ENCODE assay signal across 8 mouse cellular contexts in genomic region chr11:100959826-100960225, GRCm38 (mm10). TPM values are rescaled to one million over a fixed set of nuclear protein-coding genes. Genes with fewer than 3 reads are reported as not detected.
A peak's percentile ranks its signal among the peaks of the same experiment; 100 is the strongest.
DNase-seq lines count a peak whose midpoint lies in the region; ATAC-seq and TF ChIP-seq lines count a peak whose summit lies in the region.
"Had no signal": no experiment of that assay in that cellular context is flagged by ENCODE, and none has a peak within 500 bp of the region (broad histone marks: within the 10 kb centered on the region; RNA-seq: fewer than 3 reads in every experiment).

No protein-coding gene starts in this region.

- H3K4me3 ChIP-seq in hindbrain, embryonic 15.5 days, result no peak overlapping the region
- no peak overlapping the region for H3K4me3 ChIP-seq in hindbrain, embryonic 12.5 days
- no peak overlapping the region for H3K4me3 ChIP-seq in CH12.LX (replicated peaks in 1 of 3; ENCODE audit: low read depth in 2 of 3, low read length in 2 of 3, poor library complexity in 1 of 3)
- no peak overlapping the region for H3K4me3 ChIP-seq in cortical plate, adult 2 months (ENCODE audit: insufficient read depth, low read length)
- H3K4me3 ChIP-seq in liver, embryonic 14.5 days (ENCODE audit: insufficient read depth in 1 of 2, low read depth in 2 of 2, low read length in 2 of 2), result no peak overlapping the region

- H3K27ac ChIP-seq in hindbrain, embryonic 15.5 days (replicated peaks), result 0 out of 2 replicates have a peak overlapping the region, but pooled peaks have one; percentile 1
- no peak overlapping the region for H3K27ac ChIP-seq in hindbrain, embryonic 12.5 days
- no peak overlapping the region for H3K27ac ChIP-seq in CH12.LX (ENCODE audit: insufficient read depth, low read depth)
- H3K27ac ChIP-seq in cortical plate, adult 2 months (ENCODE audit: insufficient read depth, low read length), result 0 out of 2 replicates have a peak overlapping the region, but pooled peaks have one; percentile 42
- H3K27ac ChIP-seq in liver, embryonic 14.5 days, result no peak overlapping the region

- in situ Hi-C loops in CH12.LX (cut with MboI; ENCODE audit: low pct_ligation_motif_present, low pct_unique_long_range_greater_than_20kb, low sequenced_read_pairs), result loop anchor here (5.0 to 10.0 kb wide), 2 partner anchors 68 to 195 kb away; partner anchors contain the start of gene Hcrt

- peaks cover 27% of the 10 kb centered on the region for H3K4me1 ChIP-seq in hindbrain, embryonic 15.5 days (replicated peaks)
- peaks cover 10% of the 10 kb centered on the region for H3K4me1 ChIP-seq in hindbrain, embryonic 12.5 days
- peaks cover 7 to 27% of the 10 kb centered on the region in 2 experiments for H3K4me1 ChIP-seq in CH12.LX (ENCODE audit: control insufficient read depth in 1 of 2, insufficient read depth in 2 of 2)
- H3K4me1 ChIP-seq in cortical plate, adult 2 months (ENCODE audit: control insufficient read depth, insufficient read depth, low read length), result no peaks in the 10 kb centered on the region
- H3K4me1 ChIP-seq in liver, embryonic 14.5 days (replicated peaks; ENCODE audit: control insufficient read depth in 2 of 2, insufficient read depth in 2 of 2, low read length in 1 of 2), result peaks cover 7 to 13% of the 10 kb centered on the region in 2 experiments; a peak in 3 of 4 replicates

- peaks cover 29% of the 10 kb centered on the region for H3K27me3 ChIP-seq in hindbrain, embryonic 15.5 days
- peaks cover 42% of the 10 kb centered on the region for H3K27me3 ChIP-seq in hindbrain, embryonic 12.5 days
- H3K27me3 ChIP-seq in CH12.LX (replicated peaks), result peaks cover 10% of the 10 kb centered on the region
- H3K27me3 ChIP-seq in liver, embryonic 14.5 days (ENCODE audit: control insufficient read depth, insufficient read depth, low read length), result no peaks in the 10 kb centered on the region

- no peak for TF ChIP-seq RAD21 in CH12.LX (IDR thresholded peaks at IDR 0.05; ENCODE audit: low read depth, low read length)

- H3K79me2 ChIP-seq in CH12.LX (replicated peaks; ENCODE audit: control insufficient read depth, extremely low read depth, insufficient read depth, poor library complexity, severe bottlenecking), result no peaks in the 10 kb centered on the region

- dilution Hi-C loops in CH12.LX (cut with MboI; ENCODE audit: extremely low pct_ligation_motif_present, extremely low pct_unique_long_range_greater_than_20kb, low sequenced_read_pairs), result no loop called here

- no peaks in the 10 kb centered on the region for H3K36me3 ChIP-seq in hindbrain, embryonic 15.5 days
- H3K36me3 ChIP-seq in hindbrain, embryonic 12.5 days, result no peaks in the 10 kb centered on the region
- H3K36me3 ChIP-seq in CH12.LX (replicated peaks in 1 of 2; ENCODE audit: control insufficient read depth in 1 of 2, insufficient read depth in 1 of 2, low read length in 1 of 2), result no peaks in the 10 kb centered on the region
- H3K36me3 ChIP-seq in liver, embryonic 14.5 days (replicated peaks; ENCODE audit: control insufficient read depth, insufficient read depth, low read depth), result no peaks in the 10 kb centered on the region

- no peaks in the 10 kb centered on the region for H3K9me3 ChIP-seq in hindbrain, embryonic 15.5 days
- no peaks in the 10 kb centered on the region for H3K9me3 ChIP-seq in hindbrain, embryonic 12.5 days (replicated peaks)
- H3K9me3 ChIP-seq in CH12.LX (replicated peaks; ENCODE audit: low read length), result no peaks in the 10 kb centered on the region
- no peaks in the 10 kb centered on the region for H3K9me3 ChIP-seq in liver, embryonic 14.5 days (ENCODE audit: control insufficient read depth, low read length)

- no peak for TF ChIP-seq POLR2A in CH12.LX (IDR thresholded peaks at IDR 0.05; ENCODE audit: low read depth, low read length)
- no peak for TF ChIP-seq POLR2A in cortical plate, adult 2 months (IDR thresholded peaks at IDR 0.05; ENCODE audit: extremely low read depth, insufficient read depth, low read length)

- H3K9ac ChIP-seq in hindbrain, embryonic 15.5 days, result no peak overlapping the region
- H3K9ac ChIP-seq in hindbrain, embryonic 12.5 days, result no peak overlapping the region
- H3K9ac ChIP-seq in CH12.LX (ENCODE audit: insufficient read depth, low read depth), result no peak overlapping the region
- no peak overlapping the region for H3K9ac ChIP-seq in liver, embryonic 14.5 days (replicated peaks)

- no peak for ATAC-seq in hindbrain, embryonic 15.5 days (ENCODE audit: low FRiP score, low read depth)
- no peak for ATAC-seq in hindbrain, embryonic 12.5 days (ENCODE audit: low FRiP score)
- no peak for ATAC-seq in liver, embryonic 14.5 days (ENCODE audit: insufficient read depth)
- no peak for ATAC-seq in megakaryocyte, adult 5-6 weeks (ENCODE audit: poor library complexity, severe bottlenecking)

- 31% methylated on average over 3 of the region's 3 CpGs for WGBS in hindbrain, embryonic 15.5 days
- 33% methylated on average over 3 of the region's 3 CpGs for WGBS in hindbrain, embryonic 12.5 days
- whole genome bisulfite sequencing in liver, embryonic 14.5 days (ENCODE audit: insufficient replicate concordance), result 33% methylated on average over 3 of the region's 3 CpGs

- no peak for DNase-seq in CH12.LX (ENCODE audit: extremely low read depth)
- no peak for DNase-seq in liver, embryonic 14.5 days (ENCODE audit: low read depth in 3 of 3, low spot score in 3 of 3)
- no peak for DNase-seq in testis, postnatal 10 days (ENCODE audit: low spot score)

- no peak for TF ChIP-seq EP300 in CH12.LX (IDR thresholded peaks at IDR 0.05; ENCODE audit: low read length)
- no peak for TF ChIP-seq EP300 in liver, embryonic 14.5 days (IDR thresholded peaks at IDR 0.05; ENCODE audit: low read depth)

- TF ChIP-seq CTCF in CH12.LX (conservative IDR thresholded peaks at IDR 0.05 in 1 of 2, IDR thresholded peaks at IDR 0.05 in 1 of 2; ENCODE audit: low read depth in 2 of 2, low read length in 2 of 2), result no peak
- no peak for TF ChIP-seq CTCF in cortical plate, adult 2 months (IDR thresholded peaks at IDR 0.05; ENCODE audit: extremely low read depth, insufficient read depth, low read length)
- TF ChIP-seq CTCF in liver, embryonic 14.5 days (IDR thresholded peaks at IDR 0.05; ENCODE audit: low read depth), result no peak

- peak overlapping the region; percentile 60; the same call in 1 of the 2 replicates for H3K4me2 ChIP-seq in hindbrain, embryonic 15.5 days
- no peak overlapping the region for H3K4me2 ChIP-seq in hindbrain, embryonic 12.5 days (replicated peaks)
- H3K4me2 ChIP-seq in CH12.LX (ENCODE audit: insufficient read depth, low read depth, poor library complexity, severe bottlenecking), result no peak overlapping the region
- peak overlapping the region; percentile 6; the same call in 1 of the 2 replicates for H3K4me2 ChIP-seq in liver, embryonic 14.5 days (ENCODE audit: low read depth)

TF ChIP-seq in CH12.LX, 34 proteins besides CTCF, POLR2A, EP300 and RAD21:
- 0 out of 2 replicates have a peak, but pooled peaks have one; percentile 5 for TF ChIP-seq SIN3A (IDR thresholded peaks at IDR 0.05; ENCODE audit: low read length)
- no peak for TF ChIP-seq JUN (IDR thresholded peaks at IDR 0.05; ENCODE audit: insufficient read depth, low read depth, low read length)

RNA-seq across cellular contexts. Expression of gene Cavin1, which starts 10.9 kb away (rescaled TPM):
- polyA plus RNA-seq in hindbrain, embryonic 15.5 days (2015; fragmentation: Nextera tagmentation; extraction: Ambion mirVana), result 47.2 and 50.1 TPM in 2 replicates
- 51.4 and 63.2 TPM in 2 replicates for polyA plus RNA-seq in hindbrain, embryonic 12.5 days (2016; fragmentation: Nextera tagmentation; extraction: Ambion mirVana)
- 0.08 and 0.21 TPM in 2 replicates for total RNA-seq in CH12.LX (2012; rRNA removed)
- total RNA-seq in CH12.LX (2014; rRNA removed), result 0.05 TPM in 2 replicates
- 0.13 and 0.25 TPM in 2 replicates for polyA plus RNA-seq in CH12.LX (2012; ENCODE audit: insufficient read length, low read depth)
- polyA plus RNA-seq in cortical plate, adult 2 months (2012; rRNA removed), result 20.0 and 21.1 TPM in 2 replicates
- 5.0 and 7.0 TPM in 2 replicates for polyA plus RNA-seq in liver, embryonic 14.5 days (2012; rRNA removed)
- 8.1 and 8.7 TPM in 2 replicates for polyA plus RNA-seq in liver, embryonic 14.5 days (2014; fragmentation: Nextera tagmentation; extraction: Ambion mirVana)
- total RNA-seq in megakaryocyte, adult 5-6 weeks (2015), result not detected in 2 replicates
- total RNA-seq in megakaryocyte, adult 5-6 weeks (2017), result 0.15 TPM in 1 of 2 replicates, not detected in the other
- total RNA-seq: monocyte, adult 5-6 weeks had no signal

RNA-seq across cellular contexts. Expression of gene Stat3, which starts 20.5 kb away (rescaled TPM):
- 46.0 and 48.4 TPM in 2 replicates for polyA plus RNA-seq in hindbrain, embryonic 15.5 days (2015; fragmentation: Nextera tagmentation; extraction: Ambion mirVana)
- polyA plus RNA-seq in hindbrain, embryonic 12.5 days (2016; fragmentation: Nextera tagmentation; extraction: Ambion mirVana), result 41.4 and 47.4 TPM in 2 replicates
- total RNA-seq in CH12.LX (2012; rRNA removed), result 51.1 and 52.1 TPM in 2 replicates
- 35.9 TPM in 2 replicates for total RNA-seq in CH12.LX (2014; rRNA removed)
- 66.7 and 69.2 TPM in 2 replicates for polyA plus RNA-seq in CH12.LX (2012; ENCODE audit: insufficient read length, low read depth)
- polyA plus RNA-seq in cortical plate, adult 2 months (2012; rRNA removed), result 33.0 and 38.9 TPM in 2 replicates
- polyA plus RNA-seq in liver, embryonic 14.5 days (2012; rRNA removed), result 15.0 and 17.7 TPM in 2 replicates
- polyA plus RNA-seq in liver, embryonic 14.5 days (2014; fragmentation: Nextera tagmentation; extraction: Ambion mirVana), result 27.2 and 27.4 TPM in 2 replicates
- total RNA-seq in megakaryocyte, adult 5-6 weeks (2015), result 61.5 and 79.5 TPM in 2 replicates
- 103 and 184 TPM in 2 replicates for total RNA-seq in megakaryocyte, adult 5-6 weeks (2017)

RNA-seq across cellular contexts. Expression of gene Atp6v0a1, which starts 49.4 kb away (rescaled TPM):
- polyA plus RNA-seq in hindbrain, embryonic 15.5 days (2015; fragmentation: Nextera tagmentation; extraction: Ambion mirVana), result 147 and 157 TPM in 2 replicates
- polyA plus RNA-seq in hindbrain, embryonic 12.5 days (2016; fragmentation: Nextera tagmentation; extraction: Ambion mirVana), result 70.2 and 74.1 TPM in 2 replicates
- total RNA-seq in CH12.LX (2012; rRNA removed) (31.3 and 36.1 TPM in 2 replicates), CH12.LX (2014; rRNA removed) (14.1 and 15.1 TPM in 2 replicates)
- 54.5 and 63.4 TPM in 2 replicates for polyA plus RNA-seq in CH12.LX (2012; ENCODE audit: insufficient read length, low read depth)
- polyA plus RNA-seq in cortical plate, adult 2 months (2012; rRNA removed), result 333 and 341 TPM in 2 replicates
- 28.3 and 29.5 TPM in 2 replicates for polyA plus RNA-seq in liver, embryonic 14.5 days (2012; rRNA removed)
- 37.8 and 40.3 TPM in 2 replicates for polyA plus RNA-seq in liver, embryonic 14.5 days (2014; fragmentation: Nextera tagmentation; extraction: Ambion mirVana)
- 40.2 and 42.9 TPM in 2 replicates for total RNA-seq in megakaryocyte, adult 5-6 weeks (2015)
- 35.2 and 46.1 TPM in 2 replicates for total RNA-seq in megakaryocyte, adult 5-6 weeks (2017)

Comparison
In these comparisons a context has a peak if more than half of its experiments do, and no peak if none do; other contexts are left out.
1. H3K27ac ChIP-seq: peak in hindbrain, embryonic 15.5 days (single experiment) and cortical plate, adult 2 months (single experiment); none in hindbrain, embryonic 12.5 days (single experiment), CH12.LX (single experiment) and liver, embryonic 14.5 days (single experiment).
2. H3K4me2 ChIP-seq: peak in hindbrain, embryonic 15.5 days (single experiment) and liver, embryonic 14.5 days (single experiment); none in hindbrain, embryonic 12.5 days (single experiment) and CH12.LX (single experiment).